Mouse (Mus musculus): Measurements from ENCODE around the gene Mrps7.

DNA sequence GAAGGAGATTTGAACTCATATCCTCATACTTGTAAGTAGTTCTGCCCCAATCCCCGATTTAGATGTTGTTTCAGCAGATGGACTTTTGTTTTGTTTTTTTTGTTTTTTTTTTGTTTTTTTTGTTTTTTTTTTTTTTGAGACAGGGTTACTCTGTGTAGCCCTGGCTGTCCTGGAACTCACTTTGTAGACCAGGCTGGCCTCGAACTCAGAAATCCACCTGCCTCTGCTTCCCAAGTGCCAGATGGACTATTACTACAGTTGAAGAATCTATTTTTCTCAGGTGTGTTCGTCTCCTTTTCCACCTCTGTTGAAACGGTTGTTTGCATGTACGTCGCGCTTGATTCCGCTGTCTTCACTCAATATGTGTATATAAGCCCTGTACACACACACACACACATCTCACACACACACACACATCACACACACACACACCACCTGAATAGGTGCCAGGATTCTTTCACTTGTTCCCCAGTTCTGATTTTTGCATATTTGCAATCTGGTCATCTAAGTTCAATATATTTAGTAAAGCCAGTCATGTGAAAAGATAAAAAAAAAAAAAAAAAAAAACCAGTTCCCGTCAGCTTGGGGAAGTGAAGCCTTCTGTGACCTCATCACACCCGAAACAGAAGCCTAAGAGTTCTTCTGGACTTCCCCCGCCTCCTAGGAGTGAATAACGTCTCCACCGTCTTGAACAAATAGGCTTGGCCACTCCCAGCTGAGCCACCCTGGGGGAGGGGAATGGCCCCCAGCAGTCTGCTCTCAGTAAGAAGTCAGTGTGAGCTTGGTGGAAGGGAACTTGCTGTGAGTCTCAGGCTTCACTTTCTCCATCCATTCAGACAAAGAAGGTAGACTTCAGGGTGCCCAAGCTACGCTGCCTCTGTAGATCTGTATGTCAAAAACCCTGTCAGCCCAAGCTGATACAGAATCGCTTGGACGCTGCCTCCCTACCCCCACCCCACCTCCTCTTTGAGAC is 27.1 kb downstream of the Mrps7 start:
- no peak for TF ChIP-seq POLR2A (IDR thresholded peaks at IDR 0.05; ENCODE audit: borderline replicate concordance, extremely low read depth, insufficient read depth, insufficient read length, poor library complexity, severe bottlenecking)
- TF ChIP-seq CTCF (IDR thresholded peaks at IDR 0.05; ENCODE audit: borderline replicate concordance, extremely low read depth, insufficient read depth, insufficient read length) = no peak
